Mouse (Mus musculus) frontal cortex, adult (tissue): ENCODE data around the gene Lmo4.

ENCODE experiments used
- ATAC-seq: cut with Nextera tagmentation; 2 replicates; pipeline ENCODE4 v1.9.2; 2017; ENCODE audit warnings: mild to moderate bottlenecking, moderate library complexity, mixed read lengths; ENCODE audit not compliant: low TSS enrichment

Lmo4 gene

GRCm38 (mm10) chr3:144203988-144204412 is 1.0 kb downstream of the Lmo4 start:
- ATAC-seq: no peak

DNA sequence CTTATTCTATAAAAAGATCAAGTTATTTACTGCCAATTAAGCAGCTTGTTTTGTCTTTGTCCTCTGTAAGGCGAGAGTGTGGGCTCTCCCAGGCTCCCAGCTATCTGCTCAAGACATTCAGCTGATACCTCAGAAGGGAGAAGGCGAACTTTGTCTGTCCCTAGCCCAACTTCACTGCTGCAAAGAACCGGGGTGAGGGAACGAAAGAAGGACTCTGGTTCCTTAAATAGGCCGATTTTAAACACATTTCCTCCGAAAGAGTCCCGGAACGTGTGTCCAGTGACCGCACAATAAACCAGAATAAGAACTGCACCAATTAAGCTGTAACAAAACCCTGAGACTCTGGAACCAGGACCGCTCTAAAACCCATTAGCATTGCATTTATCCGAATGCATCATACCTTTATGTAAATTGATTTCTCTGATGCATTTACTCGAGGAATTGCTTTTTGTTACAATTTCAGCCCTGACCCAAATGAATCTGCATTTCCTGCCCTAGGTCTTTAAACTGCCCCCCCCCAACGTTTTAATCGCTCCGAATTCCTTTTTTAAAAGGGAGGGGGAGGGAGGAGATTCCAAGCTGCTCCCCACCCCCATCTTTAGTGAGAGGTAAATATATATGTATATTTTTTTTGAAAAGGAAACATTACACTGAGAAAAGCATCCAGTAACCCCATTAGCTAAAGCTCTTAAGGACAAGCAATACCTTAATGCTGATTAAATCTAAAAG is 1.6 kb downstream of the Lmo4 start:
- ATAC-seq: no peak

- ATAC-seq: no peak
These were observed 2.3 kb downstream of the Lmo4 start for GRCm38 (mm10) chr3:144202574-144203258.

DNA sequence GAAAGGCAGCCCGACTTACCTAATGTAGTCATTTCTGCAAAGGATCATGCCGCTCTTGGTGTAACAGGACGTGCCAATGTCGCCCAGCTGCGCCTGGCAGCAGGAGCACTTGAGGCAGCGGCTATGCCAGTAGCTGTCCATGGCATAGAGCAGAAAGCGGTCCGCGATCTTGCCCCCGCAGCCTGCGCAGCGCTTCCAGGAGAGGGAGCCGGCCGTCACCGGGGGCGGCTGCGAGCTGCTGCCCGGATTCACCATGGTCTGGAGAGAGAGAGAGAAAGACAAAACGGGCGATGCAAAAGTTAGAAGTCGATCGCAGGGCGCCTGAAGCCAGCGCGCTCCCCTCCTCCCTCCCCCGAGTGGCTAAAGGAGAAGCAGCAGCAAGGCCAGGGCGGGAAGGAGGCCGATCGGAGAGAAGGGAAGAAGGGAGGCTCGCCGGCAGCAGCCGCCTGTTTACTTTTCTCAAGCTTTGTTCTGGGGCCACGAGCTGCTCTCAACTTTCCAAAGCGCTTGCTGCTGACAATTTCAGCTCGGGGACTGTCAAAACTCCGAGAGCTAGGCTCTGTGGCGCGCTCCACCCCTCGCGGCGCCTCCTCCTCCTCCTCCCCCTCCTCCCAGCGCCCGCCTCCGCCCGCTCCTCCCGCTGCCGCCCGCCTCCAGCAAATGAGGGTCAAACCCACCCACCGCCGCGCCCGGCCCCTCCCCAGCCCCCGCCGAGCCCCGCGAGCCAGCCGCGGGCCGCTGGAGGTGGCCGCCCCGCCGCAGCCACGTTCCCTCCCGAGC is 3.0 kb downstream of the Lmo4 start:
- ATAC-seq: peak; percentile 14

- ATAC-seq: 0 out of 2 replicates have a peak, but pooled peaks have one; percentile 8
These were observed 19.5 kb downstream of the Lmo4 start for GRCm38 (mm10) chr3:144185327-144186152.

GRCm38 (mm10) chr3:144184918-144185317 is 20.1 kb downstream of the Lmo4 start:
- no peak for ATAC-seq

DNA sequence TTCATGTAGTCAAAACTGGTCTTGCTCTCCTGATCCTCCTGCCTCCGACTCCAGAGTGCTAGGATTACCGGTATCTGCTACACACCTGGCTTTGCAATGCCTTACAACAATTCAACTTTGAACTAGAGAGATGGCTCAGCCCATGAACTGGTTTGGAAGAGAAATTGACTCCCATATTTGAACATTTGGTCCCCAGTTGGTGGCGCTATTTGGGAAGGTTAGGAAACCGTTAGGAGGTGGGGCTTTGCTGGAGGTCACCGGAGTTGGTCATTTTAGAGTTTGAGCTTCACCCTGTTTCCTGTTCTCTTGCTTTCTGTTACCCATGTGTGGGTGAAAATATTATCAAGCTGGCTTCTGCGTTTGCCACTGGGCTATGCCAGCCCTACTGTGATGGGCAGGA is 22.8 kb downstream of the Lmo4 start:
- no peak for ATAC-seq

- ATAC-seq: no peak
These were observed 26.1 kb downstream of the Lmo4 start for GRCm38 (mm10) chr3:144178937-144179336.

GRCm38 (mm10) chr3:144173866-144174588 is 31.0 kb downstream of the Lmo4 start:
- ATAC-seq: no peak

DNA sequence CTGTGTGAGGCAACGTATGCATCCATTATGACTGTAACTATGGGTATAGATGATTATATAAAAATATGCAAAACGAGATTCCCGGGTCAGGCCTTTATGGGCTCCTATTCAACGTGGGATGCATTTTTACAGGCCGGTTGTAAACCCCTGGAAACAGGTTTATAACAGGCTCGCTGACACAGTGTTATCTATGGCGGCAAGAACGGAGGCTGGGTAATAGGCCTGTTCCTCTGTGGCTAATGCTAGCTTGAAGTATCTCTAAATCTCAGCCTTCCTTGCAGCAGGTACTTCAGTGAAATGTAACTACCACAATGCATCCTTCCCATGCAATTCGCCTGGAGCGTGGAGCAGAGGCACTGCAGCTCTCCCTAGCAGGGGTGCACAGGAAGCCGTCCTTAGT is 31.9 kb downstream of the Lmo4 start:
- no peak for ATAC-seq

GRCm38 (mm10) chr3:144171749-144172148 is 33.3 kb downstream of the Lmo4 start:
- no peak for ATAC-seq

DNA sequence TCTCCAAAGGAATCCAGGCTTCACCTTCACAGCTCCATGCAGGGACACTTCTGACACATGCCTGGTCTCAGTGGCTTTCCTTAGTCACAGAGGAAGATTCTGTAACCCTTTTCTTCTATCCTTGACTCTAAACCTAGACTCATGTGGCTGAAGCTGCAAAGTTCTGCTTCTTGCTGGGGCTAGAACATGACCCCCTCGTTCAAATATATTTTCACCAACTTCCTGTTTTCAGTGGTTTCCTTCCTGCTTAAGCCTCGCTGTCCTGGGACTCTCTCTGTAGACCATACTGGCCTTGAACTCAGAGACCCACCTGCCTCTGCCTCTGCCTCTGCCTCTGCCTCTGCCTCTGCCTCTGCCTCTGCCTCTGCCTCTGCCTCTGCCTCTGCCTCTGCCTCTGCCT is 34.5 kb downstream of the Lmo4 start:
- no peak for ATAC-seq

DNA sequence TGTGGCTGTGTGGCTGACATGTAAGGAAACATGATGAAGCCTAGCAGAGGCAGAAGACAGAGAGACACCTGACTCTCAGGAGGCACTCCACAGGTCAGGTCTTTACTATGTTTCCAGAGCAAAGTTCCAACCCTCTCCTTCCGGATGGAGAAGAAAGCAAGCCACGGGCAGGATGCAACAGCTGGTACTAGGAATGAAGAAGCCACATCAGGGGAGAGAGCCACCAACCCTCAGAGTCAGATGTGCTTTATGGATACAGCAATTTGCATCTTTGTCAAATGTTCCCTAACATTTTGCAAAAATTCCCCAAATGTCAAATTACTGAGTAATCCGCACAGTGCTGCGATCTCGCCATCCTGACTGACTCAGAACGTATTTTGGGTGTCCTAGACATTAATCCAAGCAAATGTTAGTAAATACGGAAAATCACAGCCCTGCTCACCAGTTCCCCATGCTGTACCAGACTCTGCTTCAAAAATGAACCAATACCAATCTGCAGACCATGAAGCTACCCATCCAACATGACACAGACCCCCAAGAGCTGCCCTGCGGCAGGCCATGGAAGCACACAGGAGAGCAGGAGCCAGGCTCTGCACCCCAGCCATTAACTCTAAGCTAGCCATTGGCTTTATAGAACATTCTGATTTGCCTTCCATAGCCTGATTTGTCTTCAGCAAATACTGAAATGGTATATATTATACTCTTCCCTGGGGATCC is 38.4 kb downstream of the Lmo4 start:
- peak; percentile 77 for ATAC-seq

GRCm38 (mm10) chr3:144165439-144165838 is 39.6 kb downstream of the Lmo4 start:
- no peak for ATAC-seq

DNA sequence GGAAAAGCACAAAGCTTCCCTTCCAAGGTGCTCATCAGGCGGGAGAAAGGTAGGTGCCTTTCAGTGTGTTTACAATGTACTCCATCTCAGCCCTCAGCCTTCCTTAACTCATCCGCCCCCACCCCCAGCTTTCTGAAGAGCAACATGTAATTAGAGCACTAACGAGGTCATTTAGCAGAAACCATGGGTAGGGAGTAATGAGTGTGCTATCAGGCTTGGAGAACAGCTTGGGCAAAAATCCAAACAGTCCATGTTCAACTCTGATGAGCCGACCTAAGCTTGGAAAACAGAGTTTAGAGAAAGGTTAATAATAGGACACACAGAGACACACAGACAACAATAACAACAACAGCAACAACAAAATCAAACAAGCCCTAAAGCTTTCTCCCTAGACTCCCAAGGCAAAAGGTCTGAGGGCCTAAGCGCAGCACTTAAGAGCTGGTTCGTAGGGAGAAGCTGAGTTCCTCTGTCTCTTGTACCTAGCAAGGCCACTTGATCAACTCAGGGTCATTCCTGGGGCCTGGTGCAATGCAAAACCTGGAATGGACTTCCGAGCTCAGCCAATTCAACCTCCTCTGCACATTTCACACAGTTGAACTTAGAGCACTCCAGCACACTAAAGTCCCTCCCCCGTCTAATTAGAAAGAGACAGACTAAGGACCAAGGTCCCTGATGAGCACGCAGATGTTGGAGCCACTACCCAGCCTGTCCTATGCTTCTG is 40.2 kb downstream of the Lmo4 start:
- ATAC-seq: no peak

DNA sequence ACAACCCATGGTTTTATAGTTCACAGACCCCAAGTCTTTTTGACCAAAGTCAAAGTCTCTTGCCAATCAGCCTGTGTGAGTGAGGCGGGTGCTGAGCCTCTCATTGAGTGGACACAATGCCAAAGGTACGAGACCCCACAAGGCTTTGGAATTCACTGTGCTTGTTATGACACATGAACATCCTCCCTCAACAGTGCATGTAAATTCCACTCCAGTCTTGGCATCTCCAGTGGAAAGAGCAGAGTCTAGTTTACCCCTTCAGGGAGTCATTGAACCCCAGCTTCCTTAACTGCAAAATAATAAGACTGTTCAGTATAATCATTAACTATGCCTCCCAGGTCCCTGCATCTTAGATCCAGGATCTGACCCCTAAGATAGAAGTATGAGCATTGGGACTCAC is 41.3 kb downstream of the Lmo4 start:
- no peak for ATAC-seq

DNA sequence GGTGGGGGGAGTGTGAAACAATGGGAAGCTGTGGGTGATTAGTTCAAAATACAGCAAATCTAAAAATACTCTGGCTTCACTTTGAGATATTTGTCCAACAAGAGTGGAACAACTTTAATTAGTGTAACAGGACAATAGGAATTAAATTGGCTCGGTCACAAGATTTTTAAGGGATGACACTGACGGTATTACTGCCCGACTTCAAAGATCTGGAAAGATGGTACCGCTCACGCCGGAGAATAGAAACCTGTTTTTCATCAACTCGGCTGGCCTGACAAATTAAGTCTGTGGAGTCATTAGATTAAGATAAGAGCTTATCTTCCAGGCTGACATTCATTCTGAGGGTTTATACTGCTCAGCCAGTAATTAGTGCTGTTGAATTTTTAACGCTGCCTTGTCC is 42.9 kb downstream of the Lmo4 start:
- no peak for ATAC-seq

- no peak for ATAC-seq
These were observed 43.8 kb downstream of the Lmo4 start for GRCm38 (mm10) chr3:144161261-144161660.

GRCm38 (mm10) chr3:144155746-144156145 is 49.3 kb downstream of the Lmo4 start:
- ATAC-seq: no peak

DNA sequence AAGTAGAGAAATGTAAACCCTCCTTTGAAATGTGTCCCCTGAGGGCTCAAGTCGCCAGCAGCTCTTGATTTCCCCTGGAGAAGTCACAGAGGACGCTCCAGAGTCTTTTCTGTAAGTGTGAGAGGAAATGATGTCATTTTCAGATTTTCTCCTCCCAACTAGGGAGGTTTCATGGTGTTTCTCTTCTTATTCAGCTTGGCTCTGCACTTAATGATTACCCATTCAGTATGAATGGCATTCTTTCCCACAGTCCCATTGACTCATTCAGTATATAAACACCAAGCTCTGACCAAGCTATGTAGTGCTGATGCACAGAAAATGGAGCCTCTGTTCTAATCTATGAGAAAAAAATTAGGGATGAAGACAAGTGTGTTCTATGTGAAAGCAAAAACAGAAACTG is 51.6 kb downstream of the Lmo4 start:
- ATAC-seq: no peak
